Mouse (Mus musculus) stomach, postnatal 0 days (tissue): ENCODE measurements around the gene Cox10. TPM values are rescaled to one million over a fixed set of nuclear protein-coding genes. Genes with fewer than 3 reads are reported as not detected.
A peak's percentile ranks its signal among the peaks of the same experiment; 100 is the strongest.

Experiments
- ATAC-seq: fragments of 200-750 bp; cut with Nextera tagmentation; 2 replicates; pipeline ENCODE4 v1.8.0; 2017; ENCODE audit not compliant: low FRiP score, low TSS enrichment
- DNase-seq: peaks from one replicate; pipeline ENCODE4 v3.0.0-alpha.2; 2016; ENCODE audit warnings: low spot score
- H3K27ac ChIP-seq: fragments of 300-500 bp; sonication (generic); replicated peaks from 2 replicates; pipeline ENCODE4 v1.5.1; 2014; ENCODE audit warnings: mild to moderate bottlenecking, control low read depth
- H3K27me3 ChIP-seq: fragments of 300-500 bp; sonication (generic); 2 replicates; pipeline ENCODE4 v1.6.1; 2014; ENCODE audit warnings: low read length; ENCODE audit not compliant: control insufficient read depth, insufficient read depth
- H3K36me3 ChIP-seq: fragments of 300-500 bp; sonication (generic); 2 replicates; pipeline ENCODE4 v1.6.1; 2014; ENCODE audit warnings: low read length, mixed read lengths; ENCODE audit not compliant: control insufficient read depth, insufficient read depth
- H3K4me1 ChIP-seq: fragments of 300-500 bp; sonication (generic); replicated peaks from 2 replicates; pipeline ENCODE4 v1.6.1; 2014; ENCODE audit warnings: antibody characterized with exemption; ENCODE audit not compliant: control insufficient read depth, insufficient read depth
- H3K4me2 ChIP-seq: fragments of 300-500 bp; sonication (generic); replicated peaks from 2 replicates; pipeline ENCODE4 v1.6.1; 2014; ENCODE audit warnings: low read depth, mild to moderate bottlenecking, control low read depth, moderate library complexity
- H3K4me3 ChIP-seq: fragments of 300-500 bp; sonication (generic); 2 replicates; pipeline ENCODE4 v1.5.1; 2014; ENCODE audit warnings: low read depth, low read length, control low read depth
- H3K9ac ChIP-seq: fragments of 300-500 bp; sonication (generic); 2 replicates; pipeline ENCODE4 v1.6.1; 2014; ENCODE audit warnings: mild to moderate bottlenecking, low read length, control low read depth, mixed read lengths
- H3K9me3 ChIP-seq: fragments of 300-500 bp; sonication (generic); 2 replicates; pipeline ENCODE4 v1.6.1; 2016; ENCODE audit warnings: low read length; ENCODE audit not compliant: control insufficient read depth
- CTCF ChIP-seq: IDR thresholded peaks from 2 replicates; pipeline ENCODE4 v1.5.1; 2016; ENCODE audit warnings: antibody characterized with exemption, low read depth, mild to moderate bottlenecking, moderate library complexity
- EP300 ChIP-seq: optimal IDR thresholded peaks from 2 replicates; pipeline ENCODE3; 2016; ENCODE audit warnings: antibody characterized with exemption
- WGBS: fragments of 180-500 bp; shearing (Covaris S2); extraction: QIAGEN DNeasy Blood & Tissue Kit; methylation state at CpG from one replicate; pipeline ENCODE4 v1.1.7; 2014; 5-methylcytosine and 5-hydroxymethylcytosine counted together
- polyA plus RNA-seq: library from polyadenylated mRNA; unstranded; fragments of >200 nt; fragmentation: Nextera tagmentation; extraction: Ambion mirVana; gene quantifications from 2 replicates; pipeline ENCODE4 v1.2.1, GENCODE M21; 2015

Gene Cox10
- polyA plus RNA-seq, 1 experiment from 2014 or later, result 16.9 TPM

DNA sequence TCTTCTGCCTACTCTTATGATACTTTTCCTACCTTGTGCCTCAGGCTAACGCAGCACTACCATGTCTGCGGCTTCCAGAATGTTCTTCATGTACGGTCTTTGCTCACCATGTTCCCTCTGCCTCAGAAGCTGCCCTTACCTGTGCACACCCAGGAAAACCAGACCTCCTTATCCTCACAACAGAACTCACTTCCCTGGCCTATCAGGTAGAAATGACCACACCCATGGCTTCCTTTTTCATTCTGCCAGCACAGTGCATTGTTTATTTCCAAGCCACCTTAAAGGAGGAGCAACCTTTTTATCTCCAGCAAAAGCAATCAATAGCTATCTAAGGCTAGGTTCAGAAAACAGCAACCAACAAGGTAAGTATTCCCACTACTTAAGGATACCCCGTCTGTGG is 43.6 kb downstream of the Cox10 start:
- no peak overlapping the region for H3K9ac ChIP-seq
- TF ChIP-seq EP300, result no peak
- peak; percentile 64; the same call in 1 of the 2 replicates for ATAC-seq
- H3K4me3 ChIP-seq, result no peak overlapping the region
- no peaks in the 10 kb centered on the region for H3K27me3 ChIP-seq
- H3K36me3 ChIP-seq, result no peaks in the 10 kb centered on the region
- no peaks in the 10 kb centered on the region for H3K4me1 ChIP-seq
- no peaks in the 10 kb centered on the region for H3K9me3 ChIP-seq
- no peak overlapping the region for H3K4me2 ChIP-seq
- WGBS, result 80% methylated on average over 4 of the region's 4 CpGs
- DNase-seq, result peak; percentile 22
- no peak overlapping the region for H3K27ac ChIP-seq

GRCm38 (mm10) chr11:64034686-64035085 is 44.6 kb downstream of the Cox10 start:
- no peak for ATAC-seq
- no peak for DNase-seq
- Histone ChIP-seq H3K4me1 (no peaks in the 10 kb centered on the region), H3K9ac (no peak overlapping the region), H3K36me3 (no peaks in the 10 kb centered on the region), H3K4me3 (no peak overlapping the region), H3K27ac (no peak overlapping the region), H3K27me3 (no peaks in the 10 kb centered on the region), H3K9me3 (no peaks in the 10 kb centered on the region), H3K4me2 (no peak overlapping the region)
- peak; percentile 32 for TF ChIP-seq CTCF
- TF ChIP-seq EP300, result no peak
- WGBS, result 57% methylated on average over 5 of the region's 5 CpGs

DNA sequence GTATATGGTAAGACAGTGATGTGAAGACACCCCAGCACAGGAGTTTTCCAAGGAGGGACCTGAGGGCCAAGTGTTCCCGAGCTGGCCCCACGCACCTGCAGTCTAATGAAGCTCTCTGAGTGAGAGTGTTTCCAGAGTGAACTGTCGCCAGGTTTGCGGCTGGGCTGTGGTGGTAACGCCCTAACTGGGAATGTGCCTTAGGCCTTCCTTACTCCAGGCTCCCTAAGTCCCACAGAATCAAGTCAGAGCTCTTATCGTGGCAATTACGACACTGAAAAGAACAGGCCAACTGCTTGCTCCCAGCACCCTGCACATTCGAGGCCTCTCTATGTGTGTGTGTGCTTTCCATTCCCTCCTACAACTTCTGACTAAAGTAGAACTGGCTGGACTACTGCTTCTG is 51.8 kb downstream of the Cox10 start:
- TF ChIP-seq CTCF (no peak), EP300 (no peak)
- peak; percentile 84 for ATAC-seq
- peak overlapping the region; percentile 40; the same call in 1 of the 2 replicates for H3K27ac ChIP-seq

GRCm38 (mm10) chr11:64025843-64026242 is 53.4 kb downstream of the Cox10 start:
- H3K4me3 ChIP-seq, result no peak overlapping the region
- no peaks in the 10 kb centered on the region for H3K27me3 ChIP-seq
- H3K9me3 ChIP-seq, result no peaks in the 10 kb centered on the region
- peak; percentile 65 for ATAC-seq
- H3K9ac ChIP-seq, result no peak overlapping the region
- H3K36me3 ChIP-seq, result no peaks in the 10 kb centered on the region
- WGBS, result 42% methylated on average over 4 of the region's 4 CpGs
- TF ChIP-seq CTCF (no peak), EP300 (no peak)
- peak; percentile 62 for DNase-seq
- no peak overlapping the region for H3K4me2 ChIP-seq
- peaks cover 4% of the 10 kb centered on the region for H3K4me1 ChIP-seq
- no peak overlapping the region for H3K27ac ChIP-seq

More for the DNA sequence above, 51.8 kb downstream of the Cox10 start:
- peaks cover 4% of the 10 kb centered on the region for H3K4me1 ChIP-seq
- no peaks in the 10 kb centered on the region for H3K27me3 ChIP-seq
- DNase-seq, result peak; percentile 68
- 43% methylated on average over 8 of the region's 8 CpGs for WGBS
- no peak overlapping the region for H3K4me3 ChIP-seq
- no peaks in the 10 kb centered on the region for H3K36me3 ChIP-seq
- H3K4me2 ChIP-seq, result no peak overlapping the region
- no peaks in the 10 kb centered on the region for H3K9me3 ChIP-seq
- H3K9ac ChIP-seq, result no peak overlapping the region

DNA sequence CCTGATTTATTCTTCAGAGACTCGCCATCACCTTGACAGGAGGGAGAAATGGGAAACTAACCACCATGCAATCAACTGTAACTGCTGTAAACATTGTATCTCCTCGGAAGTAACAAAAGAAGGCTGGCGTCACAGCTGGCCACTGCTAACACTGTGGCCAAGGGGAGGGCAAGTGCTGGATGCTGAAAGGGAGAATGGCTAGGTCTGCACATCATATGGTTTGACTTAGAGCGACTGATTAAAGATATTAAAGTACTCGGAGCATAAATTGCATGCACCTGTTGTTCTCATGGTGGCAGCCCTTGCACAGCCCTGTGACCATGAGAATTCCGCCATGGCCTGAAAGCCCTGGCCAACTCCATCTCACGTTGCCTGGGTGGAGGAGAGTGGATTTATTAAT is 54.7 kb downstream of the Cox10 start:
- H3K9me3 ChIP-seq, result no peaks in the 10 kb centered on the region
- H3K9ac ChIP-seq, result no peak overlapping the region
- no peak overlapping the region for H3K4me2 ChIP-seq
- no peaks in the 10 kb centered on the region for H3K36me3 ChIP-seq
- TF ChIP-seq EP300 (no peak), CTCF (no peak)
- peaks cover 4% of the 10 kb centered on the region for H3K4me1 ChIP-seq
- DNase-seq (no peak), ATAC-seq (no peak)
- no peak overlapping the region for H3K27ac ChIP-seq
- WGBS, result 76% methylated on average over 7 of the region's 7 CpGs
- H3K4me3 ChIP-seq, result no peak overlapping the region
- H3K27me3 ChIP-seq, result no peaks in the 10 kb centered on the region

DNA sequence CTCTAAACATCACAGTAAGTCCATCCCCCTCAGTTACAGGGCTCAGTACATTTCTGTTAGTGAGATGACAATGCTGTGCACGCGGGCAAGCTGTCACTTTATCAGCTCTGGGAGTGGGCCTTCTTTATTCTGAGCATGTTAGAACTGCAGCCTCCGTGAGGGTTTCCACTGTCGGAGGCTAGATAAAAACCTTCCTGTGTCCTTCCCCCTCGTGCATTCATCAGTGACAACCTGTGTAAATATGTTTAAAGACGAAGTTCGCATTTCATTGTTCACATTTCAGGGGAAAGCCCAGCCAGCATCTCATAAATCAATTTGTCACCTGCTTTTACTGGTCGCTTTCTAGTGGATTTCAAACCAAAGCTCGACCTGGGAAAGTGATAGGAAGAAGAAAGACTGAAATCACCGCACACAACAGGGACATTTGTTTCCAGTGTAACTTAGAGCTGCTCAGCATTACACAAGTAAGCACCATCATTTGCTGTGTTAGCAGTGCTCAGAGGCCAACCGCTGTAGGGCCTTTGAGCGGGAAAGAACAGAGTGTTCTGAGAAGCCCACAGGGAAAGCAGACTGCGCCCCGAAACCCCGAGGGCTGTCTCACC is 55.8 kb downstream of the Cox10 start:
- Histone ChIP-seq H3K27me3 (no peaks in the 10 kb centered on the region), H3K9ac (no peak overlapping the region), H3K9me3 (no peaks in the 10 kb centered on the region), H3K36me3 (no peaks in the 10 kb centered on the region), H3K4me3 (no peak overlapping the region), H3K4me2 (no peak overlapping the region), H3K4me1 (peaks cover 4% of the 10 kb centered on the region), H3K27ac (no peak overlapping the region)
- WGBS, result 38% methylated on average over 15 of the region's 15 CpGs
- no peak for DNase-seq
- TF ChIP-seq CTCF (no peak), EP300 (no peak)
- ATAC-seq, result no peak
